Mouse (Mus musculus): ENCODE measurements around the gene Zfr2. TPM values are rescaled to one million over a fixed set of nuclear protein-coding genes. Genes with fewer than 3 reads are reported as not detected.

Gene Zfr2
- 5.0 and 6.0 TPM in 2 replicates for polyA plus RNA-seq (2015; fragmentation: Nextera tagmentation; extraction: Ambion mirVana)

- Histone ChIP-seq H3K4me1 (replicated peaks; ENCODE audit: control insufficient read depth, insufficient read depth, low read length) (peaks cover 6% of the 10 kb centered on the region), H3K27me3 (ENCODE audit: control insufficient read depth, insufficient read depth, low read depth, low read length) (peaks cover 28% of the 10 kb centered on the region), H3K27ac (ENCODE audit: low read length) (no peak within 1 kb of the TSS), H3K9ac (ENCODE audit: low read length) (peak within 1 kb of the TSS; percentile 82), H3K4me2 (ENCODE audit: low read depth, low read length) (peak within 1 kb of the TSS; percentile 76), H3K36me3 (ENCODE audit: control insufficient read depth, insufficient read depth, low read length) (no peaks in the 10 kb centered on the region), H3K4me3 (ENCODE audit: low read length) (peak within 1 kb of the TSS; percentile 75), H3K9me3 (ENCODE audit: control insufficient read depth, low read length) (no peaks in the 10 kb centered on the region)
- ATAC-seq (ENCODE audit: low read depth), result peak; percentile 93
- WGBS, result 5% methylated on average over 28 of the region's 29 CpGs
These were observed at the start of gene Zfr2 for GRCm38 (mm10) chr10:81232580-81233225. TSS of gene Zfr2 (plus strand) at chr10:81233155.

GRCm38 (mm10) chr10:81183805-81184204 is 49.1 kb upstream of the Zfr2 start, which contains the start of gene 4930442H23Rik:
TSS of gene 4930442H23Rik (minus strand) at chr10:81183849.
- no peak for ATAC-seq (ENCODE audit: low read depth)
- Histone ChIP-seq H3K9ac (ENCODE audit: low read length) (peak within 1 kb of the TSS; percentile 78), H3K4me2 (ENCODE audit: low read depth, low read length) (peak within 1 kb of the TSS; percentile 60), H3K9me3 (ENCODE audit: control insufficient read depth, low read length) (no peaks in the 10 kb centered on the region), H3K4me3 (ENCODE audit: low read length) (peak within 1 kb of the TSS; percentile 69), H3K4me1 (replicated peaks; ENCODE audit: control insufficient read depth, insufficient read depth, low read length) (peaks cover 25% of the 10 kb centered on the region), H3K27ac (ENCODE audit: low read length) (peak within 1 kb of the TSS; percentile 93), H3K36me3 (ENCODE audit: control insufficient read depth, insufficient read depth, low read length) (peaks cover 53% of the 10 kb centered on the region), H3K27me3 (ENCODE audit: control insufficient read depth, insufficient read depth, low read depth, low read length) (no peaks in the 10 kb centered on the region)
- 61% methylated on average over 5 of the region's 5 CpGs for WGBS

GRCm38 (mm10) chr10:81184765-81185164 is 48.2 kb upstream of the Zfr2 start:
- 13% methylated on average over 4 of the region's 4 CpGs for WGBS
- H3K36me3 ChIP-seq (ENCODE audit: control insufficient read depth, insufficient read depth, low read length), result peaks cover 43% of the 10 kb centered on the region
- no peak overlapping the region; the same call in 1 of the 2 replicates for H3K9ac ChIP-seq (ENCODE audit: low read length)
- H3K4me2 ChIP-seq (ENCODE audit: low read depth, low read length), result peak overlapping the region; percentile 25; the same call in 1 of the 2 replicates
- H3K9me3 ChIP-seq (ENCODE audit: control insufficient read depth, low read length), result no peaks in the 10 kb centered on the region
- peak overlapping the region; percentile 93 for H3K27ac ChIP-seq (ENCODE audit: low read length)
- ATAC-seq (ENCODE audit: low read depth), result peak; percentile 38
- H3K27me3 ChIP-seq (ENCODE audit: control insufficient read depth, insufficient read depth, low read depth, low read length), result no peaks in the 10 kb centered on the region
- H3K4me1 ChIP-seq (replicated peaks; ENCODE audit: control insufficient read depth, insufficient read depth, low read length), result peaks cover 25% of the 10 kb centered on the region
- no peak overlapping the region for H3K4me3 ChIP-seq (ENCODE audit: low read length)

- H3K9ac ChIP-seq (ENCODE audit: low read length), result no peak overlapping the region; the same call in 1 of the 2 replicates
- H3K9me3 ChIP-seq (ENCODE audit: control insufficient read depth, low read length), result no peaks in the 10 kb centered on the region
- H3K4me1 ChIP-seq (replicated peaks; ENCODE audit: control insufficient read depth, insufficient read depth, low read length), result peaks cover 36% of the 10 kb centered on the region
- ATAC-seq (ENCODE audit: low read depth), result no peak
- H3K4me3 ChIP-seq (ENCODE audit: low read length), result no peak overlapping the region
- H3K4me2 ChIP-seq (ENCODE audit: low read depth, low read length), result no peak overlapping the region
- no peaks in the 10 kb centered on the region for H3K27me3 ChIP-seq (ENCODE audit: control insufficient read depth, insufficient read depth, low read depth, low read length)
- no peak overlapping the region for H3K27ac ChIP-seq (ENCODE audit: low read length)
- H3K36me3 ChIP-seq (ENCODE audit: control insufficient read depth, insufficient read depth, low read length), result peaks cover 28% of the 10 kb centered on the region
- WGBS, result 92% methylated on average over 9 of the region's 9 CpGs
These were observed 45.8 kb upstream of the Zfr2 start for GRCm38 (mm10) chr10:81187161-81187560.

- WGBS, result 72% methylated on average over 26 of the region's 26 CpGs
- H3K36me3 ChIP-seq (ENCODE audit: control insufficient read depth, insufficient read depth, low read length), result peaks cover 23% of the 10 kb centered on the region
- H3K27ac ChIP-seq (ENCODE audit: low read length), result no peak overlapping the region
- no peak overlapping the region for H3K4me3 ChIP-seq (ENCODE audit: low read length)
- H3K27me3 ChIP-seq (ENCODE audit: control insufficient read depth, insufficient read depth, low read depth, low read length), result peaks cover 18% of the 10 kb centered on the region
- H3K4me1 ChIP-seq (replicated peaks; ENCODE audit: control insufficient read depth, insufficient read depth, low read length), result peaks cover 29% of the 10 kb centered on the region
- H3K9ac ChIP-seq (ENCODE audit: low read length), result no peak overlapping the region
- H3K4me2 ChIP-seq (ENCODE audit: low read depth, low read length), result no peak overlapping the region
- no peaks in the 10 kb centered on the region for H3K9me3 ChIP-seq (ENCODE audit: control insufficient read depth, low read length)
- ATAC-seq (ENCODE audit: low read depth), result no peak
These were observed 43.1 kb upstream of the Zfr2 start for GRCm38 (mm10) chr10:81189821-81190220.

- Histone ChIP-seq H3K9ac (ENCODE audit: low read length) (no peak overlapping the region), H3K4me3 (ENCODE audit: low read length) (no peak overlapping the region), H3K4me1 (replicated peaks; ENCODE audit: control insufficient read depth, insufficient read depth, low read length) (peaks cover 24% of the 10 kb centered on the region), H3K27ac (ENCODE audit: low read length) (no peak overlapping the region), H3K36me3 (ENCODE audit: control insufficient read depth, insufficient read depth, low read length) (peaks cover 21% of the 10 kb centered on the region), H3K9me3 (ENCODE audit: control insufficient read depth, low read length) (no peaks in the 10 kb centered on the region), H3K27me3 (ENCODE audit: control insufficient read depth, insufficient read depth, low read depth, low read length) (peaks cover 23% of the 10 kb centered on the region), H3K4me2 (ENCODE audit: low read depth, low read length) (no peak overlapping the region)
- WGBS, result 67% methylated on average over 31 of the region's 31 CpGs
- ATAC-seq (ENCODE audit: low read depth), result no peak
These were observed 42.6 kb upstream of the Zfr2 start for GRCm38 (mm10) chr10:81190236-81190911.

DNA sequence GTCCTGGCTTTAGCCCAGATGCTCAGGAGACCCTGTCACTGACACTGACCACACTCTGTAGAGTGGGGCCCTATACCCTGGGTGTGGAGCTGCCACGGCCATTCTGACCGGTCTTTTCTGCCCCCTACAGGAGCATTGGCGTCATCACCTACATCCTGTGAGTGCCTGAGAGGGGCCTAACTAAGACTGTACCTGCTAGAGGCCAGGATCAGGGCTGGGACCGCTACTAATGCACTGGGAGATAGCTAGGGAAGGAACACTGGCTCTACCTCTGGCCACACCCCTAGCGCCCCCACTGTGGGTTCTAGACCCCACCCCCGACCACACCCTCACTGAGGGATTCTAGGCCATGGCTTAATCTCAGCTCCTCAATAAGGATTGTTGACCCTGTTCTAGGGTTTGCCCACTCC is 42.0 kb upstream of the Zfr2 start:
- Histone ChIP-seq H3K4me3 (ENCODE audit: low read length) (no peak overlapping the region), H3K9ac (ENCODE audit: low read length) (no peak overlapping the region), H3K4me2 (ENCODE audit: low read depth, low read length) (no peak overlapping the region), H3K27me3 (ENCODE audit: control insufficient read depth, insufficient read depth, low read depth, low read length) (peaks cover 25% of the 10 kb centered on the region), H3K36me3 (ENCODE audit: control insufficient read depth, insufficient read depth, low read length) (peaks cover 18% of the 10 kb centered on the region), H3K27ac (ENCODE audit: low read length) (peak overlapping the region; percentile 25; the same call in 1 of the 2 replicates), H3K4me1 (replicated peaks; ENCODE audit: control insufficient read depth, insufficient read depth, low read length) (peaks cover 23% of the 10 kb centered on the region), H3K9me3 (ENCODE audit: control insufficient read depth, low read length) (no peaks in the 10 kb centered on the region)
- 51% methylated on average over 6 of the region's 6 CpGs for WGBS
- no peak for ATAC-seq (ENCODE audit: low read depth)

- WGBS, result 72% methylated on average over 18 of the region's 18 CpGs
These were observed 41.5 kb upstream of the Zfr2 start for GRCm38 (mm10) chr10:81191342-81191982.

More at GRCm38 (mm10) chr10:81191342-81191982, 41.5 kb upstream of the Zfr2 start:
- peaks cover 23% of the 10 kb centered on the region for H3K4me1 ChIP-seq (replicated peaks; ENCODE audit: control insufficient read depth, insufficient read depth, low read length)
- peak overlapping the region; percentile 95 for H3K4me2 ChIP-seq (ENCODE audit: low read depth, low read length)
- peaks cover 18% of the 10 kb centered on the region for H3K36me3 ChIP-seq (ENCODE audit: control insufficient read depth, insufficient read depth, low read length)
- H3K9me3 ChIP-seq (ENCODE audit: control insufficient read depth, low read length), result no peaks in the 10 kb centered on the region
- ATAC-seq (ENCODE audit: low read depth), result no peak
- peak overlapping the region; percentile 50 for H3K4me3 ChIP-seq (ENCODE audit: low read length)
- H3K9ac ChIP-seq (ENCODE audit: low read length), result no peak overlapping the region
- H3K27ac ChIP-seq (ENCODE audit: low read length), result peak overlapping the region; percentile 82
- H3K27me3 ChIP-seq (ENCODE audit: control insufficient read depth, insufficient read depth, low read depth, low read length), result peaks cover 28% of the 10 kb centered on the region

Measured in lung, embryonic 16.5 days (tissue).